Mouse (Mus musculus) neural tube, embryonic 12.5 days (tissue): ENCODE data around the gene Nectin2. TPM values are rescaled to one million over a fixed set of nuclear protein-coding genes. Genes with fewer than 3 reads are reported as not detected.

Experiments
- ATAC-seq: fragments of 200-750 bp; cut with Nextera tagmentation; 2 replicates; pipeline ENCODE4 v1.8.0; 2017; ENCODE audit warnings: low read depth, mild to moderate bottlenecking, moderate TSS enrichment, moderate library complexity; ENCODE audit not compliant: low FRiP score
- H3K27ac ChIP-seq: fragments of 300-500 bp; sonication (generic); 2 replicates; pipeline ENCODE4 v1.5.1; 2016
- H3K27me3 ChIP-seq: fragments of 300-500 bp; sonication (generic); replicated peaks from 2 replicates; pipeline ENCODE4 v1.6.1; 2016; ENCODE audit warnings: mild to moderate bottlenecking
- H3K36me3 ChIP-seq: fragments of 300-500 bp; sonication (generic); 2 replicates; pipeline ENCODE4 v1.6.1; 2016; ENCODE audit warnings: mild to moderate bottlenecking
- H3K4me1 ChIP-seq: fragments of 300-500 bp; sonication (generic); 2 replicates; pipeline ENCODE4 v1.6.1; 2016
- H3K4me2 ChIP-seq: fragments of 300-500 bp; sonication (generic); replicated peaks from 2 replicates; pipeline ENCODE4 v1.6.1; 2016; ENCODE audit warnings: mild to moderate bottlenecking
- H3K4me3 ChIP-seq: fragments of 300-500 bp; sonication (generic); 2 replicates; pipeline ENCODE4 v1.5.1; 2016
- H3K9ac ChIP-seq: fragments of 300-500 bp; sonication (generic); 2 replicates; pipeline ENCODE4 v1.6.1; 2016; ENCODE audit warnings: mild to moderate bottlenecking
- H3K9me3 ChIP-seq: fragments of 300-500 bp; sonication (generic); 2 replicates; pipeline ENCODE4 v1.6.1; 2016; ENCODE audit warnings: mild to moderate bottlenecking
- WGBS: fragments of 180-500 bp; shearing (Covaris S2); methylation state at CpG from one replicate; pipeline ENCODE4 v1.1.7; 2016; 5-methylcytosine and 5-hydroxymethylcytosine counted together
- polyA plus RNA-seq: library from polyadenylated mRNA; unstranded; fragments of >200 nt; fragmentation: Nextera tagmentation; extraction: Ambion mirVana; gene quantifications from 2 replicates; pipeline ENCODE4 v1.2.1, GENCODE M21; 2016

The Nectin2 gene
- polyA plus RNA-seq, 1 experiment from 2014 or later = 63.5 TPM

DNA sequence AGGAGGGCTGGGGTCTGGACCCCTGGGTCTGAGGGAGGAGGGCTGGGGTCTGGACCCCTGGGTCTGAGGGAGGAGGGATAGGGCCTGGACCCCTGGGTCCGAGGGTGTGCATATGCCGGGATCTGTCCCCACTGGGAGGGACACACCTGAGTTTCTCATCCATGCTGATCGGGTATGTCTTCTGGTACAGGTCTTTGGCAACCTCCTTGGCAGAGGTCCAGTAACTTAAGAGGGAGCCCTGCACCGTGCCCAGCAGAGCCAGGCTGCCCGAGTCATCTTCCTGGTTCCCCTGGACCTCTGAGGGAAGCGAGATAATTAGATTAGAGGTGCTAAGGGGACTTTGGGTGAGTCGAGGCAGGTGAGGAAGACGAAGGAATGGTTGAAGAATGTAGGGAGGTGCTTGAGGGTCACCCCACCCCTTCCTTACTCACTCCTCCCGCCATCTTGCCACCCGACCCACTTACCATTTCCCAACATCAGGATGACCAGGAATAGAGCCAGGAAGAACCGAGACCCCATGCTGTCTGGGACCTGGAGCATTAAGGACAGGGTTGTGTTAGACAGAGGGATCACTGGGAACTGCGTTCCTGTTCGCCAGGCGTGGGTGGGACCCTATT, 77.1 kb downstream of the Nectin2 start:
- WGBS = 75% methylated on average over 14 of the region's 14 CpGs

DNA sequence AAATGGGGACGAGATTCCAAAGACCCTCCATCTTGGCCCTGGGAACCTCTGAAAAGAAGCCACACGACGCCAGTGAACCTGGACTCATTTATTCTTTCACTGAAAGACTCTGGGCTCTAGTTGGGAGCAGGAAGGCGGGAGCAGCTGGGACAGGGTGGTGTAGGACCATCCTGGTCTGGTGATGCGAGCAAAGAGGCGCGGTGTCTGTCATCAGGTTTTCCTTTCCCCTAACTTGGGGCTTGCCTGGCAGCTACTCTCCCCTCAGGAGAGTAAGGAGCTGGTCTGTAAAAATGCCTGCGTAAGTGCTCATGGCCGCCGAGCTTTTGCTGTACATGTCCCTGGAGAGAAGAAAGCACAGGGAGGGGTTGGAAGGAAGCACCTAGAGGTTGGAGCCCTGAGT, 78.8 kb downstream of the Nectin2 start:
- Histone ChIP-seq H3K4me1 (peaks cover 4% of the 10 kb centered on the region; the same call in 1 of the 2 replicates), H3K4me3 (no peak overlapping the region), H3K36me3 (no peaks in the 10 kb centered on the region), H3K27me3 (no peaks in the 10 kb centered on the region), H3K27ac (no peak overlapping the region), H3K9me3 (no peaks in the 10 kb centered on the region), H3K9ac (no peak overlapping the region), H3K4me2 (no peak overlapping the region)
- no peak for ATAC-seq
- 76% methylated on average over 10 of the region's 10 CpGs for WGBS

More for the DNA sequence above, 77.1 kb downstream of the Nectin2 start:
- no peaks in the 10 kb centered on the region for H3K9me3 ChIP-seq
- H3K27ac ChIP-seq = no peak overlapping the region
- peaks cover 4% of the 10 kb centered on the region; the same call in 1 of the 2 replicates for H3K4me1 ChIP-seq
- no peak overlapping the region for H3K9ac ChIP-seq
- H3K4me2 ChIP-seq = no peak overlapping the region
- no peaks in the 10 kb centered on the region for H3K36me3 ChIP-seq
- no peak for ATAC-seq
- H3K27me3 ChIP-seq = no peaks in the 10 kb centered on the region
- no peak overlapping the region for H3K4me3 ChIP-seq

DNA sequence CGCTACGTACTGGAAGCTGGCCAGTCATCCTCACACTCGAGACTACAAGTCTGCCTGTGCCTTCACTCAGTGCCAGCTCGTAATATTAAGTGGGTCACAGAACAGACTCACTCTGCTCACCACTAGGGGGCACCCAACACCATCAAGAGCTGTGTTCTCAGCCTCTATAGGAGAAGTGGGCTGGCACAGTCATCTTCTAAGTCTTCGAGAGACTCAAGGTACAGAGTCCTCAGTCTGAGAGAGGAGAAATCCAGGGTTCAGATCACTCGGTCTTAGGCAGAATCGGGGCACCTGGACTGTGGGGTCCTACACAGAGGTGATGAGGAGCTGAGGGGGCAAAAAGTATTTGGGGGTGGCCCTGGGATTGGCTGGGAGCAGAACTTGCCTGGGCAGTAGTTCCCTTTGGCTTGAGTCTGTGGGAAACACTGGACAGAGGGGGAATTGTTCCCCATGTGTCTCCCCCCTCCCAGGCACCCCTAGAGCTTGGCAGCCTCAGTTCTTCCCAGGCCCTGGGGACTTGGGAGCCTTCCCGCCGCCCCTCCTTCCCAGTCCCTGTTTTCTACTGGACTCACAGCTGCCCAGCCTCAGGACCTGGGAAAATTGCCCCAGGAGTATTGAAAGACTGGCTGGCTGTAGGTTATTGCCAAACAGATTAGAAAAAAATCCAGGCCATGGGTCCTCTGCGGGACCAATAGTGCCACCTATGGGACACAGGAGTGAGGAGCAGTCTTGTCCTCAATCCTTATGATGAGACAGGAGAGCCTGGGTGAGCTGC, 81.1 kb downstream of the Nectin2 start:
- no peak overlapping the region for H3K27ac ChIP-seq
- H3K9ac ChIP-seq = 0 out of 2 replicates have a peak overlapping the region, but pooled peaks have one; percentile 13
- H3K4me3 ChIP-seq = no peak overlapping the region

DNA sequence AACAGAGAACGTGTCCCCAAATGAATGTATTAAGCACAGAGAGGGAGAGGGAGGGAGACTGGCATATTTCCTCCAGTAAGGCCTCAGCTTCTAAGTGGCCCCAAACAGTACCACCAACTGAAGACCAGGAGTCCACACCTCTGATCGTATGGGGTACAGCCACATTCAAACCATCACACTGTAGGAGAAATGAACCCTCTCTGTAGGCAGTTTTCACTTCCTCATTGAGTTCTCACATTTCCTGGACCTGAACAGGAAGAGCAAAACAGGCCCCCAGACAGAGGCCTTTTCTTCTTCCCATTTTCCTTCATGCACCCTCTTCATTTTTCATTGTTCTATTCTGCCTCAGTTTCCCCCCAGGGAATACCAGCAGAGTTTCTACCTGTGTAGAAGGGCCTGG, 82.8 kb downstream of the Nectin2 start:
- Histone ChIP-seq H3K9me3 (no peaks in the 10 kb centered on the region), H3K27ac (no peak overlapping the region), H3K36me3 (no peaks in the 10 kb centered on the region), H3K27me3 (no peaks in the 10 kb centered on the region), H3K9ac (no peak overlapping the region), H3K4me1 (peaks cover 23% of the 10 kb centered on the region), H3K4me3 (no peak overlapping the region), H3K4me2 (no peak overlapping the region)
- ATAC-seq = no peak
- WGBS = 84% methylated on average over 2 of the region's 2 CpGs

More for the DNA sequence above, 81.1 kb downstream of the Nectin2 start:
- Histone ChIP-seq H3K36me3 (no peaks in the 10 kb centered on the region), H3K4me1 (peaks cover 8% of the 10 kb centered on the region), H3K9me3 (no peaks in the 10 kb centered on the region), H3K4me2 (peak overlapping the region; percentile 37), H3K27me3 (no peaks in the 10 kb centered on the region)
- 8% methylated on average over 10 of the region's 10 CpGs for WGBS
- ATAC-seq = peak; percentile 59; the same call in 1 of the 2 replicates

DNA sequence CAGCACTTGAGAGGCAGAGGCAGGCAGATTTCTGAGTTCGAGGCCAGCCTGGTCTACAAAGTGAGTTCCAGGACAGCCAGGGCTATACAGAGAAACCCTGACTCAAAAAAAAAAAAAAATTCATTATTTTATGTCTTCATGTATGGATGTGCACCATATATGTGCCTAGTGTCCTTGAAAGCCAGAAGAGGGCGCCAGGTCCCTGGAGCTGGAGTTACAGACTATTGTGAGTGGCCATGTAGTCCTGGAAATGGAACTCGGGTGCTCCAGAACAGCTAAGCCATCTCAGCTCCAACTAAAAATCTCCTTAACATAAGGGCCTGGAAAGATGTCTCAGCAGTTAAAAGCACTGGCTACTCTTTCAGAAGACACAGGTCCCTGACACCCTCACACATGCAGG, 83.5 kb downstream of the Nectin2 start:
- Histone ChIP-seq H3K27me3 (no peaks in the 10 kb centered on the region), H3K4me3 (no peak overlapping the region), H3K27ac (no peak overlapping the region), H3K36me3 (0 out of 2 replicates have a peak, but pooled peaks cover 4% of the 10 kb centered on the region), H3K4me1 (peaks cover 23% of the 10 kb centered on the region), H3K9ac (no peak overlapping the region), H3K9me3 (no peaks in the 10 kb centered on the region), H3K4me2 (no peak overlapping the region)
- 69% methylated on average over 3 of the region's 3 CpGs for WGBS
- no peak for ATAC-seq

Other genes with a start within 250 kb of the Nectin2 start
- 4.6 and 5.7 TPM in 2 replicates for gene Bloc1s3, start 242.1 kb downstream of the Nectin2 start, polyA plus RNA-seq
- 50.6 and 51.0 TPM in 2 replicates for gene Trappc6a, start 242.1 kb downstream of the Nectin2 start, polyA plus RNA-seq
- gene Nkpd1, start 232.6 kb downstream of the Nectin2 start, polyA plus RNA-seq = 0.11 and 0.19 TPM in 2 replicates
- gene Ppp1r37, start 187.4 kb downstream of the Nectin2 start, polyA plus RNA-seq = 44.3 and 48.8 TPM in 2 replicates
- 0.30 TPM in 1 of 2 replicates, not detected in the other for gene Zfp296, start 173.2 kb downstream of the Nectin2 start, polyA plus RNA-seq
- 140 and 145 TPM in 2 replicates for gene Gemin7, start 172.9 kb downstream of the Nectin2 start, polyA plus RNA-seq
- 70.1 and 79.0 TPM in 2 replicates for gene Clasrp, start 146.0 kb downstream of the Nectin2 start, polyA plus RNA-seq
- gene Relb, start 121.0 kb downstream of the Nectin2 start, polyA plus RNA-seq = 4.9 and 5.8 TPM in 2 replicates
- 104 and 112 TPM in 2 replicates for gene Clptm1, start 85.5 kb downstream of the Nectin2 start, polyA plus RNA-seq
- gene Apoc2, start 72.5 kb downstream of the Nectin2 start, polyA plus RNA-seq = 1.0 and 1.7 TPM in 2 replicates
- not detected in 2 replicates for gene Gm44805, start 69.1 kb downstream of the Nectin2 start, polyA plus RNA-seq
- gene Apoc4, start 69.0 kb downstream of the Nectin2 start, polyA plus RNA-seq = not detected in 2 replicates
- gene Apoc1, start 57.8 kb downstream of the Nectin2 start, polyA plus RNA-seq = 4.9 and 7.2 TPM in 2 replicates
- gene Apoe, start 51.3 kb downstream of the Nectin2 start, polyA plus RNA-seq = 204 and 207 TPM in 2 replicates
- gene Tomm40, start 35.0 kb downstream of the Nectin2 start, polyA plus RNA-seq = 159 and 165 TPM in 2 replicates
- gene Bcam, start 20.5 kb upstream of the Nectin2 start, polyA plus RNA-seq = 15.1 and 15.4 TPM in 2 replicates
- 0.73 and 0.87 TPM in 2 replicates for gene Cblc, start 46.3 kb upstream of the Nectin2 start, polyA plus RNA-seq
- gene Bcl3, start 72.3 kb upstream of the Nectin2 start, polyA plus RNA-seq = 1.0 and 2.1 TPM in 2 replicates
- gene Gm19345, start 101.5 kb upstream of the Nectin2 start, polyA plus RNA-seq = 1.4 and 1.7 TPM in 2 replicates
- gene Ceacam16, start 110.8 kb upstream of the Nectin2 start, polyA plus RNA-seq = not detected in 2 replicates
- not detected in 2 replicates for gene Ceacam19, start 137.5 kb upstream of the Nectin2 start, polyA plus RNA-seq
- gene Pvr, start 170.7 kb upstream of the Nectin2 start, polyA plus RNA-seq = 5.9 and 6.8 TPM in 2 replicates
- gene Igsf23, start 200.3 kb upstream of the Nectin2 start, polyA plus RNA-seq = 0.14 TPM in 1 of 2 replicates, not detected in the other
- not detected in 2 replicates for gene Ceacam20, start 214.9 kb upstream of the Nectin2 start, polyA plus RNA-seq
- gene Nlrp9b, start 241.0 kb upstream of the Nectin2 start, polyA plus RNA-seq = not detected in 2 replicates